Mouse (Mus musculus) limb, embryonic 11.5 days (tissue): ENCODE measurements around the gene Dirc2. TPM values are rescaled to one million over a fixed set of nuclear protein-coding genes. Genes with fewer than 3 reads are reported as not detected.

Experiments
- ATAC-seq: fragments of 200-750 bp; cut with Nextera tagmentation; 2 replicates; pipeline ENCODE4 v1.8.0; 2017; ENCODE audit warnings: low read depth; ENCODE audit not compliant: insufficient number of reproducible peaks, low FRiP score, low TSS enrichment
- DNase-seq: peaks from one replicate; pipeline ENCODE4 v3.0.0-alpha.2; 2015; ENCODE audit warnings: low spot score
- H3K27ac ChIP-seq: fragments of 300-500 bp; sonication (generic); replicated peaks from 2 replicates; pipeline ENCODE4 v1.5.1; 2014; ENCODE audit warnings: low read depth, mild to moderate bottlenecking, low read length
- H3K27me3 ChIP-seq: fragments of 300-500 bp; sonication (generic); 2 replicates; pipeline ENCODE4 v1.6.1; 2014; ENCODE audit warnings: mild to moderate bottlenecking, low read length, mixed read lengths; ENCODE audit not compliant: control insufficient read depth, insufficient read depth
- H3K36me3 ChIP-seq: fragments of 300-500 bp; sonication (generic); 2 replicates; pipeline ENCODE4 v1.6.1; 2014; ENCODE audit warnings: mild to moderate bottlenecking, low read length, moderate library complexity, mixed read lengths; ENCODE audit not compliant: control insufficient read depth, insufficient read depth
- H3K4me1 ChIP-seq: fragments of 300-500 bp; sonication (generic); 2 replicates; pipeline ENCODE4 v1.6.1; 2014; ENCODE audit warnings: low read length, mixed read lengths; ENCODE audit not compliant: control insufficient read depth, insufficient read depth
- H3K4me2 ChIP-seq: fragments of 300-500 bp; sonication (generic); 2 replicates; pipeline ENCODE4 v1.6.1; 2014; ENCODE audit warnings: low read depth, mild to moderate bottlenecking, moderate library complexity; ENCODE audit not compliant: severe bottlenecking
- H3K4me3 ChIP-seq: fragments of 300-500 bp; sonication (generic); 2 replicates; pipeline ENCODE4 v1.5.1; 2014; ENCODE audit warnings: low read depth, low read length
- H3K9ac ChIP-seq: fragments of 300-500 bp; sonication (generic); 2 replicates; pipeline ENCODE4 v1.6.1; 2014; ENCODE audit warnings: mild to moderate bottlenecking, low read length
- H3K9me3 ChIP-seq: fragments of 300-500 bp; sonication (generic); 2 replicates; pipeline ENCODE4 v1.6.1; 2016; ENCODE audit warnings: low read length; ENCODE audit not compliant: control insufficient read depth
- WGBS: fragments of 180-500 bp; shearing (Covaris S2); extraction: QIAGEN DNeasy Blood & Tissue Kit; methylation state at CpG from one replicate; pipeline ENCODE4 v1.1.7; 2014; 5-methylcytosine and 5-hydroxymethylcytosine counted together
- polyA plus RNA-seq: library from polyadenylated mRNA; unstranded; fragments of >200 nt; fragmentation: Nextera tagmentation; extraction: Ambion mirVana; gene quantifications from 2 replicates; pipeline ENCODE4 v1.2.1, GENCODE M21; 2014

The Dirc2 gene
- polyA plus RNA-seq, 1 experiment from 2014 or later, result 13.0 TPM

- Histone ChIP-seq H3K27me3 (no peaks in the 10 kb centered on the region), H3K27ac (no peak within 1 kb of the TSS), H3K9me3 (no peaks in the 10 kb centered on the region), H3K36me3 (no peaks in the 10 kb centered on the region), H3K4me1 (peaks cover 8% of the 10 kb centered on the region; the same call in 1 of the 2 replicates), H3K4me3 (peak within 1 kb of the TSS; percentile 92), H3K4me2 (peak within 1 kb of the TSS; percentile 65), H3K9ac (peak within 1 kb of the TSS; percentile 88)
- ATAC-seq (peak; percentile 75), DNase-seq (peak; percentile 91)
- WGBS, result under 1% methylated on average over 51 of the region's 51 CpGs
Measured at GRCm38 (mm10) chr16:35769878-35770657, 912 bp upstream of the Dirc2 start, which contains the start of gene Hspbap1. TSS of gene Hspbap1 (plus strand) at chr16:35770375.

- H3K36me3 ChIP-seq, result no peaks in the 10 kb centered on the region
- H3K9ac ChIP-seq, result peak overlapping the region; percentile 88
- peak overlapping the region; percentile 68 for H3K4me3 ChIP-seq
- ATAC-seq (no peak), DNase-seq (no peak)
- 24% methylated on average over 6 of the region's 6 CpGs for WGBS
- H3K9me3 ChIP-seq, result no peaks in the 10 kb centered on the region
- no peak overlapping the region for H3K27ac ChIP-seq
- peaks cover 8% of the 10 kb centered on the region; the same call in 1 of the 2 replicates for H3K4me1 ChIP-seq
- no peaks in the 10 kb centered on the region for H3K27me3 ChIP-seq
- peak overlapping the region; percentile 65 for H3K4me2 ChIP-seq
Measured at GRCm38 (mm10) chr16:35768469-35768784, 729 bp downstream of the Dirc2 start.

- H3K4me2 ChIP-seq, result no peak overlapping the region
- WGBS, result 87% methylated on average over 3 of the region's 3 CpGs
- H3K4me1 ChIP-seq, result peaks cover 8% of the 10 kb centered on the region; the same call in 1 of the 2 replicates
- no peak overlapping the region for H3K9ac ChIP-seq
- no peak overlapping the region for H3K4me3 ChIP-seq
- no peak overlapping the region for H3K27ac ChIP-seq
- ATAC-seq (no peak), DNase-seq (no peak)
- no peaks in the 10 kb centered on the region for H3K36me3 ChIP-seq
- no peaks in the 10 kb centered on the region for H3K27me3 ChIP-seq
- H3K9me3 ChIP-seq, result no peaks in the 10 kb centered on the region
Measured at GRCm38 (mm10) chr16:35766366-35766765, 2.8 kb downstream of the Dirc2 start.

GRCm38 (mm10) chr16:35765449-35765848, 3.7 kb downstream of the Dirc2 start:
- DNase-seq, result no peak
- Histone ChIP-seq H3K9me3 (no peaks in the 10 kb centered on the region), H3K27me3 (no peaks in the 10 kb centered on the region), H3K36me3 (no peaks in the 10 kb centered on the region), H3K4me3 (no peak overlapping the region), H3K27ac (no peak overlapping the region), H3K9ac (no peak overlapping the region), H3K4me2 (no peak overlapping the region), H3K4me1 (peaks cover 8% of the 10 kb centered on the region; the same call in 1 of the 2 replicates)
- WGBS, result 90% methylated on average over 2 of the region's 2 CpGs
- ATAC-seq, result no peak

- no peak overlapping the region for H3K9ac ChIP-seq
- WGBS, result 77% methylated on average over 1 of the region's 1 CpGs
- no peak overlapping the region for H3K27ac ChIP-seq
- no peak overlapping the region for H3K4me3 ChIP-seq
- H3K36me3 ChIP-seq, result no peaks in the 10 kb centered on the region
- no peaks in the 10 kb centered on the region for H3K9me3 ChIP-seq
- H3K27me3 ChIP-seq, result no peaks in the 10 kb centered on the region
- DNase-seq, result no peak
- no peak for ATAC-seq
- peaks cover 7% of the 10 kb centered on the region; the same call in 1 of the 2 replicates for H3K4me1 ChIP-seq
- H3K4me2 ChIP-seq, result no peak overlapping the region
Measured at GRCm38 (mm10) chr16:35764941-35765340, 4.2 kb downstream of the Dirc2 start.

GRCm38 (mm10) chr16:35763590-35764296, 5.4 kb downstream of the Dirc2 start:
- H3K4me3 ChIP-seq, result no peak overlapping the region
- H3K4me2 ChIP-seq, result no peak overlapping the region
- 83% methylated on average over 11 of the region's 11 CpGs for WGBS
- no peak overlapping the region for H3K27ac ChIP-seq
- DNase-seq (no peak), ATAC-seq (no peak)
- no peaks in the 10 kb centered on the region for H3K27me3 ChIP-seq
- H3K36me3 ChIP-seq, result no peaks in the 10 kb centered on the region
- no peak overlapping the region for H3K9ac ChIP-seq
- H3K9me3 ChIP-seq, result no peaks in the 10 kb centered on the region
- H3K4me1 ChIP-seq, result peaks cover 5% of the 10 kb centered on the region; the same call in 1 of the 2 replicates

GRCm38 (mm10) chr16:35759401-35759800, 9.8 kb downstream of the Dirc2 start:
- no peak overlapping the region for H3K27ac ChIP-seq
- ATAC-seq (no peak), DNase-seq (no peak)
- no peaks in the 10 kb centered on the region for H3K27me3 ChIP-seq
- 0 out of 2 replicates have a peak, but pooled peaks cover 2% of the 10 kb centered on the region for H3K4me1 ChIP-seq
- H3K4me2 ChIP-seq, result no peak overlapping the region
- no peak overlapping the region for H3K4me3 ChIP-seq
- no peaks in the 10 kb centered on the region for H3K36me3 ChIP-seq
- 83% methylated on average over 5 of the region's 5 CpGs for WGBS
- no peaks in the 10 kb centered on the region for H3K9me3 ChIP-seq
- H3K9ac ChIP-seq, result no peak overlapping the region

- Histone ChIP-seq H3K4me1 (0 out of 2 replicates have a peak, but pooled peaks cover 2% of the 10 kb centered on the region), H3K27me3 (no peaks in the 10 kb centered on the region), H3K4me3 (no peak overlapping the region), H3K36me3 (no peaks in the 10 kb centered on the region), H3K4me2 (no peak overlapping the region), H3K9me3 (no peaks in the 10 kb centered on the region), H3K27ac (no peak overlapping the region), H3K9ac (no peak overlapping the region)
- 88% methylated on average over 9 of the region's 9 CpGs for WGBS
- no peak for DNase-seq
- no peak for ATAC-seq
Measured at GRCm38 (mm10) chr16:35756697-35757096, 12.5 kb downstream of the Dirc2 start.
